Mouse (Mus musculus) urinary bladder, postnatal 36 days (tissue): ENCODE measurements at regions not wholly inside any gene's neighbourhood (a gene's known extent, or its start where the extent isn't known, plus 50 kb on each side); places are given as distances from the start of the nearest gene placed in this dataset.
A peak's percentile ranks its signal among the peaks of the same experiment; 100 is the strongest.

Experiments used
- DNase-seq, 2 experiments: peaks; one replicate each; pipeline ENCODE4 v3.0.0; 2022; ENCODE audit warnings: low spot score in 2 of 2, mixed read lengths in 1 of 2

DNA sequence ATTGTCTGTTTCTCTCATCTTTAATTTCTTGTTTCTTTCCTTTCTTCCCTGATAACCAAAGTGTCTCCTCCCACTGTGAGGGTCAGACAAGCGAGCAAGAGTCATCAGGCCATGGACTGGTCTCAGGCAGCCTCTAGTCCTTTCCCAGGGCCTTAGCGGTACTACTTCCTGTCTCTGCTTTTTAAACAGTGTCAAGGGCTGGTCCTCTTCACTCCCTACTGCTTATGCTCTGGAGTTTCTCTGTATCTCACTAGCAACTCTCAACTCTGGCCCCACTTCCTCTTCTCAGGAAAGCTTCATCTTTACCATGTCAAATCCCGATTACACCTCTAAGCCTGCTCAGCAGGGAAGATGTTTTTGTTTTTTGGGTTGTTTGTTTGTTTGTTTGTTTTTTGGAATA, 124.1 kb downstream of the Pten start:
- no peak for DNase-seq

DNA sequence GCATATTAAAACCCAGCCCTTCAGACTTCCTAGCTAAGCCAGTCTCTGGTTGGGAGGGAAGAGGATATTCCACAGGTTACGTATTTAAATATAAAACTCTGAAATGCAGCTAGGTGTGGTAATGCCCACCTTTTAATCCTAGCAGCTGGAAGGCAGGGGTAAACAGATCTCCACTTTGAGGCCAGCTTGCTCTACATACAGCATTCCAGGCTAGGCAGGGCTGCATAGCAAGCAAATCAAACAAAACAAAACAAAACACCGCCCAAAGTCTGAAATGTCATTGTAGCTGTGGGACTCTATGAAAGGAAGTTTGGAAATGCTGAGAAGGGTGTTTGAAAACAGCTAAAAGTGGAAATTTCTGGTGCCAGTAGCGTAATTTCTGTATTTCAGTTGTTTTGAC, 127.0 kb downstream of the Pten start:
- DNase-seq, result no peak

DNA sequence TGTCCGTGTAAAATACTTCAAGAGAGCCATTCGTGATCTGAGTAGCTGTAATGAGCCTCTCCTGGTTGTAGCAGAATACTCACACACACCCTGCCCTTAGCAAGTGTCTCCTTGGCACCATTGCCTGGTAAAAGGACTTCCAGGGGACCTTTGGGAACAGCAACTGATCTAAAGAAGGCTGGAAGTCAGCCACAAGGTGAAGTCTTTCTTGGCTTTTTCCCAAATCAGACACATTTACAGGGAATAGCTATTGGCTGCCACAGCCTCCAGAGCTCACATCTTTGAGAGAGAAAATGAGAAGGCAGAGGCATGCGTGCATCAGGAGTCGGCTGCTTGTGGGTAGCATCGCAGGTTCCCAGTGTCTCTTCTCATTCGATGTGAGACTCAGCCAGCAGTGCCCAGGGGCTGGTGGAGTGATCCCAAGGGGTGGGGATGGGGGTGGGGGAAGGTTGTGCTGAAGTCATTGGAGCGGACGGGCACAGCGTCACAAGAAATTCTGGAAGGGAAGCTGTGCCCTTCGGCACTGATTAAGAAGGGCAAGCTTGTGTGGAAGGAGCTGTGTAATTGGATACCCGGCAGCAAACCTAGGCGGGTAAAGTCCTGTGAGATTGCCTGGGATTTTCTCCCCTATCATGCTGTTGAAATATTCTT, 128.3 kb downstream of the Pten start:
- no peak for DNase-seq

DNA sequence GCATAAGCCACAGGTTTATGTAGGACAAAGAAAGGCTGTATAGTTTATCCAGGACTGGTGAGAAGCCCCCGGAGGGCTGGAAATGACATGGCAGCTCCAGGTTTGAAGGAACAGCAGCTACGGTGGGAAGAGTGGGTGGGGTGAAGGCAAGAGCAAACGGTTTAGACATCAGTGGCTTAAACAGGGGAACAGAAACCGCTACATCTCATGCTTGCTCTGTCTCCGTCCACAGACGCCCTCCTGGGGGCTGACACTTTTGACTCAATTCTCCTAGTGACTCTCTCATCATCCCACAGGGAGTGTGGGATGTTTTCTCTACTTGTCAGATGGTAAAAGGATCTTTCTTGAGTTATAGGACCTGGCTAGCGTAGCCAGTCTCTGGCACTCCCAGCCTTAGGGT, 129.9 kb downstream of the Pten start:
- no peak for DNase-seq

DNA sequence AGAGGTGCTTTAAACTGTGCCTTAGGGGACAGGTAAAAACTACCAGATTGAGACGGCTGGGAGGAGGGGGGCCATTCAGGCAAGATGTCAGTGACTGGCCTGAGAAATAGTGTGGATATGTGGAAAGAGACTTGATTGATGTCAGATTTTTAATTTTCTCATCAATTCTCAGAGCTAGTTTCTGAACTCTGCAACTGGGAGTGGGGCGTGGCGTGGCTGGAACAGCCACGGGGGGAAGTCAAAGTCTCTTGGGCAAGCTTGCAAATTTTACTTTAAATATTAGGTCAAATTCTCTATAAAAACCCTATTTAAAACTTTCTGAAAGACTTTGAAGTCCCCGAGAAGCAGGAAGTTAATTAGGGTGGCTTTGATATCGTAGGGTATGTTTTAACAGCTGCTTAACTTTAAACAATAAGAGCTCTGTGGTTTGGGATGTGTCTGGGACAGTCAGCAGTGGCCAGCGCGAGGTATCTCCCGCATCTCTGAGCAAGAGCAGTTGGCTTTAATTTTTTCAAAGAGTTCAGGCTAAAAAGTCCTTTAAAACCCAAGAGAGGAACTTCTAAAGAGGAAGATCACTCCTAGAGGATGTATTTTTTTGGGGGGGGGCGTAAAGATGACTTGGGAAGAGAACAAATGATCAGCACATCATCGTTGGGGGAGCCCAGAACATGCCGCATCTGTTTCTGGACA, 131.5 kb downstream of the Pten start:
- DNase-seq, result no peak

DNA sequence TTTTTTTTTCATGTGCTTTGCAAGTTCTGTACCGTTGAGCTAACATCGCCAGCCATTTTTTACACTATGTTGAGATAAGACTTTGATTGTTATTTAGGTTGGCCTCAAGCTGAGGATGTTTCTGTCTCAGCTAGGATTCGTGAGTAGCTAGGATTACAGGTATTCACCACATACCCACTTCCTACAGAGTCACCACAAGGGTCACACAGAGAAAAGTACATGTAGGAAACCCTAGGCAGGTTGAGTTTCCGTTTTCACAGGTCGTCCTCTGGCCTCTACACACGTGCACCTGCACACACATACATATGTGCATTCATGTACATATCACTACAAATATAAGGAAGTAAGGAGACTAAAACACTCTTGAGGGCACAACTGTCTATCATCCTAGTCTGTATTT, 133.5 kb downstream of the Pten start:
- DNase-seq, result no peak

DNA sequence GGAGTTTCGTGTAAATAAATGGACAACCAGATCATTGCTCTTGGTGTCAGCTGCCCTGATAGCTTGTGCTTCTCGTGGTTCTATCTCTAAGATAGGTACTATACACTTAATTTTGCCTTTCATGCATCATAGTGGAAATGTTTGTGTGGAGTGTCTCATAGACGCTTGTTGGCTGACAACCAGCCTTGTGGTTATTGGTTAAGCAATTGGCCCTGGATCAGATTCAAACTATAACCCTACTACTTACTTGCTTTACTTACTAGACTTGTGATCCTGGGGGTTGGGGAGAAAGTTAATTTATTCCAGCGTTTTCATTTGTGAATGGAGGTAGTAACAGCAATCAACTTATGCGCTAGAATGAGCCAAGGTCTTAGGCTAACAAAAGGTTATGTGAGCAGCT, 135.2 kb downstream of the Pten start:
- DNase-seq, result no peak

DNA sequence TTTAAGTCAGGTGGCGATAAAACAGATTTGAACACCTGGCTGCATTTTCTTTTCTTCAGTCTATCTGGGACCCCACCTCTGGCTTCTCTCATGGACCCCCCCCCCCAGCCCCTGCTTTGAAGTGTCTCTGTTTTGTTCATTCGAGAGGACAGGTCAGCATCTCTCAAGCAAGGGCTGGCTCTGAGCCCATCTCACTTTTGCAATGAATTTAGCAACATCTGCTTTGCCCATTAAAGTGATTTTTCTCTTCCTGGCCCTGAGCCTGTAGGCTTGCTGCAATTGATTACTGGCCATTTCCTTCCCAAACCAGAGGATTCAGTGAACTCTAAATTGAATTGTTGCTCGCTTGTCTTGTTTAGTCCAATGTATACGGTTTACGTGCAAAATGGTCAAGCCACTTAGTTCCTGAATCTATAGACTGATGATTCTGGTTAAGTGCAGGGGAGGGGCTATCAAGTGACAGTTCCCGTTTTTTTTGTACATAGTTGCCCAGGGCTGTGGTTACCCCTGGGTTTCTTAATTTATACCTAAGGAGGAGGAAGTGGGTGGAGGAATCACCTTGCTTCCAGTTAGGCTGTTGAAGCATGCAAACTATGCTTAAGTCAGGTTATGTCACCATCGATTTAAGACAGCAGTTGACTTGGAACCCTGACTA, 146.3 kb downstream of the Pten start:
- DNase-seq, result peak in 1 of 2 experiments; percentile 55

DNA sequence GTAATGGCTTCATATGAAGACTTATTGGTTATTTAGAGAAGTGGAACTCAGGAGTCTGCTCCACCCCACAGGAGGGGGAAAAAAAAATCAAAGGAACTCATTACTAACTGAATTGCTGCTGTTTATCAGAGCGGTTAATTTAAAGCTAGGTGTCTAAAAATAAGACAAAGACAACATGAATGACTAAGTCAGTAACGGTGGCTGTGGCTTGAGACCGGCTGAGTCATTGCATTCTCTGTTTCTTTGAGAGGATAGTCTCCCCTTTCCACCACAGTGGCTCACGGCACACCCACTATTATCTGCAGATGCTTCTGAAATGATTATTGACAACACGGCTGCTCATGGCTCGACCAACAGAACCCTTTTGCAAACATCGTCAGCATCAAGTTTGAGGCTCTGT, 147.2 kb downstream of the Pten start:
- DNase-seq, result no peak

DNA sequence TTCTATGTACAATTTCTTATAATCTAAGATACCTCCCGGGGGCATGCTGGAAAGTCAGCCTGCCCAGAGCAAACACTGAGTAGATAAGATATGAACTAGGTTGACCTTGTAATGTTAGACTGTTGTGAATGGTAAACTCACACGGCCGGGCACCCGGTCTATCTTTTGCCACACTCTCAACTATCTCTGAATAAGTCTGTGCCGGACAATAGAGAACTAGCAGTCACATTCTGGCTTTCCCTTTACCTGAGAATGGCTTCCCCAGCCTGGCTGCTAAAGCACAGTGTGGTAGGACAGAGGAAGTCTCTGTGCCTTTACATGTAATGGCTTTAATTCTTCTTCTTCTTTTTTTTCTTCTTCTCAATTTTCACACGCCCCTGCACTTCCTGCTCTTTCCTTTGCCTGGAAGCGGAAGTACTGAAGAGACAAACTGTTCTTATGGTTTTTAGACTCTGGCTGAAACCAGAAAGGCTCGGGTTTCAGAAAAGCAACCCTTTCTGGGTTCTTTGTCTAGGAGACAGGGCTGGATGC, 148.7 kb downstream of the Pten start:
- DNase-seq, result no peak

DNA sequence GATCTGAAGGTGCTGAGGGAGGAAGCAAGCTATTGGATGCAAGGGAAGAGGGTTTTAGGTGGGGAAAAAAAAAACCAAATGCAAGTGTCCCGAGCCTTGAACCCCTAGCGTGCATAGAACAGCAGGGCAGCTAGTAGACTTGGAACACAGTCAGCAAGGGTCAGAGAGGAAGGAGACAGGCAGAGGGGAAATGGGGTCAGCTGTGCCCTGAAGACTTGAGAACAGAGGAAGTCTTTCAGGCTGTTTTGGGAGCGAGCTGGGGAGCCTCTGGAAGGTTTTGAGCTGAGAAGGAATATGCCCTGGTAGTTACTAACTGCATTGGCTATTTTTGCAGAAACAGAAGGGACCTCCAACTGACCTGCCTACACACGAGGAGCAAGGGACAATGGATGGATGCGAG, 149.5 kb downstream of the Pten start:
- no peak for DNase-seq

DNA sequence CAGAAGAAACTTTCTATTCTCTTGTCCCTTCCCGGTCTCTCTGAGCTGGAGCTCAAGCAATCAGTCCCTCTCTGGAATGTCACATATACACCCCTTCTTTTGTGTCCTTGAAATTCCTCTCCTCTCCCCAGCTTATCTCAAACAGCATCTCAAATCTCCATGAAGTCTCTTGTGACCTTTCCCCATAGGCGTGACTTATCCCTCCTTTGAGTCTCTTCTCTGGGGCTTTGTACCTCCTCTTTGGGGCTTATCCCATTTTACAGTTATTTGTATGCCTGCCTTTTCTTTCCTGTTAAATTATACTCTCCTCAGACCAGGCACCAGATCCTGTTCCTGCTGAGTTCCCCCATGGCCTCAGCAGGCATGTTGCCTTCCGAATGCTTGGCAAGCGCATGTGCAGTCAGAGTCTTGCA, 152.8 kb downstream of the Pten start:
- DNase-seq, result no peak

DNA sequence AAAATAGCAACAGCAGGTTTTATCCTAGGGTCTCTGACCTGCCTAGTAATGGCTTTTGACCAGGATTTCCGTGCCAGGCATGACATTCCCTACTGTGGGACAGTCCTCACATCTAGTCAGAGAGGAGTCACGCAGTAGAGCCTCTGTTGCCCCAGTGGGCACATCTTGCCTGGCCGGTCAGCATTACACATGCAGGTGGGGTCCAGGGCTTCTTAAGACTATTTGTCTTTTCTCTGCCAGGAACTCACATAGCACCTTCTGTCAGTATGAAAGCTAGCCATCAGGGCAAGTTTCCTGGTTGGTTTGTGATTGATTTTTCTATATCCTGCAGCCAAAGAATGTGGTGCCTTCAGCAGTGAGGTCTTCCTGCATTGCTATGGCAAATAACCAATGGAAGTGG, 155.0 kb downstream of the Pten start:
- no peak for DNase-seq

DNA sequence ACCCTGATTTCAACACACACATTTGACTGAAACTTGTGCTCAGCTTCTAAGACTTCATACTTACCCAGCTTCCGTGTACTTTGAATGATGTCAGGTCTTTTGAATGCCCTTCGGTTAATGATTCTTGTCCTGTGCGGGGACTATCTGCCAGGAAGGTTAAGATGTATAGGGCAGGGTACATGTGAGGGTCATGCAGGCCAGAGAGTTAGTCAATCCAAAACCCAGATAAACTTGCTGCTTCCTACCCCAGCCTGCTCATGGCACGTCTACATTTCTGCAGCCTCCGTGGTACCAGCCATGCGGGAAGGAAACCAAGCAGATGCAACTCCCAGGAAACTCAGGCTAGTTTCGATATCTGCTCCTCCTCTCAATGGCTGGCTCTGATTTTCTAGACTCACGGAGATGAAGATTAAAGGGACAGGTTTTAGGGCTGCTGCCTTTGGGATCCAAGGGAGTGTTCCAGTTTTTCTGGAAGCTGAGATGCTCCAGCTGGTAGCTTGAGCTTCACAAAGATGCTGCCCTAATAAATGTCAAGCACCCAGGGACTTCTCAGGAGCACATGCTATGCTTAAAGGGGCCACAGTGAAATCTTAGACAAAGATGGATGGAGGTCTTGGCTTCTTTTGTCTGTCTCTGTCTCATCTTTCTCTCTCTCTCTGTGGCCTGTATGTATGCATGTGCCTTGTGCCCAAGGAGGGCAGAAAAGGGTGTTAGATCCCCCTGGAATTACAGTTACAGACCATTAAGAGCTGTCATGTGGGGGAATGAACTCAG, 159.4 kb downstream of the Pten start:
- DNase-seq, result no peak

DNA sequence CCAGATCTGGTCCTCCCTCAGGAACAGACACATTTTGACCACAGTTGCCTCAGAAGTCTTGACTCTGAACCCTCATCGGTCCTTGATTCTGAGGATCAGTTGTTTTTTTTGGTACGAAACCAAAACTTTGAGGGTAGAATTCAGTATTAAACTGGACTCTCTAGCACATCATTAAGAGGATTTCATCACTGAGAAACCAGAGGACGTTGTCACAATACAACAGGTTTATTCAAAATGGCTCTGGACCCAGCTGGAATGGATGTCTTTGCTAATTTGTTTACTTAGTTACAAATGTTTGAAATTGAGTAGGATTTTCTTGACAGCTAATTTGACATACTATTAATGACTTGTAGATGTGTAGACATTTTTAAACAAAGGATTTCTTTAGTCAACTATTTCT, 163.7 kb downstream of the Pten start:
- DNase-seq, result no peak

DNA sequence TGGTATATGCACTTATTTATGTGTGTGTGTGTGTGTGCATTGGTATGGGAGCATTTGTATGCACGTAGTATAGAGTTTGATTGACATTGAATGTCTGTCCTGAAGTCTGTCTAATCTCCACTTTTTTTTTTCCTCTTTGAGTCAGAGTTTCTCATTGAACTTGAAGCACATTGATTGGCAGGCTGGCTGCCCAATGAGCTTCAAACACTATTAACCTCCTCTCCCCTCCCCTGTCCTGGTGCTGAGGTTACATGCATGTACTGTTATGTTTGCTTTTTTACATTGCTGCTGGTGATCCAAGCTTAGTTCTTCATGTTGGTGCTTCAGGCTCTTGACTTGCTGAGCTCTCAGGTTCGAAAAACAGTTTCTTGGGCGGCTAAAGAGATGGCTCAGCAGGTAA, 166.6 kb downstream of the Pten start:
- DNase-seq, result no peak

DNA sequence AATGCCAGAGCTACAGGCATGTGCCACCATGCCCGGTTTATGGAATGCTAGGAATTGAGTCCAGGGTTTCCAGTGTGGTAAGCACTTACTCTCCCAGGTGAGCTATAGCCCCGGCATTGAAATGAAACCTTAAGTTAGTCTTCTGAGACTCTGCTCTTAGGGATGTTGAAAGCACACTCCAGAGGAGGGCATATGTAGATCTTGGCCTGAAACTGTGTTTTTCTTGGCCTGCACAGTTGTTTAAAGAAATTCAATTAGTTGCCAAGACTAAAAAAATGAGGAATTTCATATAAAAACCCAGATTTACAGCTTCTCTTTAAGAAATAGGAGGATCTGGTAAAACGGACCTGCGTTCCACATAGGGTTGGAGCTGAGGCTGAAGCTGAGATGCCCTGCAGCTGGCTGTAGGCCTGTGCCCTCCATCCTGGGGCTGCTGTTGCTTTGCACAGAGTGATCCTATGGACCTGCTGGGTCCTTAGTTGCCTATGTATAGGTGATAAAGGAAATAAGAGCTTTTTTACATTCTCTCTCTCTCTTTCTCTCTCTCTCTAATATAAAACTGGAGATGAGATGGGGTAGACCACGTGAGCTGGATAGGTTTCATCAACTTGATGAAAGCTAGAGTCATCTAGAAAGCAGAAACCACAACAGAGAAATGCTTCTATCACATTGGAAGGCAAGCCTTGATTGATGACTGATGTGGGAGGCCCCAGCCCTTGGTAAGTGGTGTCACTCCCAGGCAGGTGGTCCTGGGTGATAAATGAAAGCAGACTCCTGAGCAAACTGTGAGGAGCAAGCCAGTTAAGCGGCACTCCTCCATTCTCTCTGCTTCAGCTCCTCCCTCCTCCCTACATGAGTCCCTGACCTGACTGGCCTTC, 168.6 kb downstream of the Pten start:
- DNase-seq, result no peak

DNA sequence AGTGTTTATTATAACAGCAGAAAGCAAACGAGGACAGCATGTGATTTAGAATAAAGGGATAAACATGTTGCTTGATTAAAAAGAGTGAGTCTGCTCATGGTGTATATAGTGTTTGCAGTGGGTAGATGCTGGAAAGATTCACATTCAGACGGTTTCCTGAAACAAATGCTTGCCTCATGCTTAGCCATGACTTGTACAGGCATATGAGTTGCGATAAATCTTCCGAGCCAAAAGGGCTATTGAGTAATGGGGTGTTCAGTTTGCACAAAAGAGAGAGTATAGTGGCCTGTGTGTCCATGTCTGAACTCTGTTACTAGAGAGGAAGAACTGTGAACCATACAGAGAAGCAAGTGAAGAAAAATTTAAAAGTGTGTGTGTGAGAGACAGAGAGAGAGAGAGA, 169.3 kb downstream of the Pten start:
- DNase-seq, result no peak

DNA sequence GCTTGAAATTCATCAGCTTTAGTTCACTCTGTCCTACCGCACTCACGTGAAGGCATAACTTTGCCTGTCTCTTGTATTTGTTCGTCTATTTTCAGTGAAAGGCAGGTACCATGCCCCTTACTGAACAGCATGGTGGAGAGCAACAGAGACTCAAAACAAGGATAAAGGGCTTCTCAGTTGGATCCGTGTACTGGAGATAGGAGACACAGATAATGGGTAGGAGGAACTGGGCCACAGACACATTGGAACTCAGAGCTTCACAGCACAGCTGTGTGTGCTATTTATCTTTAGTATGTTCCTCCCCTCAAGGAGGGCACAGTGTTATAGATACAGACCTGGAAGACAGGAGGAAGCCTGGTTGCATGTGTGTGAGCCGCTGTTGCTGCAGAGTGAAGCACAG, 176.4 kb downstream of the Pten start:
- DNase-seq, result no peak

DNA sequence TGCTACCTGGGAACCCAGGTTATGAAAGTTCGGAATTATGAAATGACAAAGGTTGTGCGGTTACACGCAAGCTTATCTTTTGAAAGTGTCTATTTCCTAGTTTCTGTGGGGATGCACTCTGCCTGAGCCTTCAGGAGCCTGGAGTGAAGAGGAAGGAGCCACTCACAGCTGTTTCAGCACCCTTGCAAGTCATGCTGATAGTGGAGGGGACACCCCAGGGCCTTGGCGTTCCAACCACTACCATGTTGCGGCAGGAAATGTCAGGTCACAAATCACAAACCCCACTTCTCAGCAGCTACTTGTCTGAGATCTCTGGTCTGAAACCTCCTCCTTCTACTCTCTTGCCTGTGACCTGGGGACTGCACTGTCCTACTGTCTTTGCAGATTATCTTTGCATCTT, 178.3 kb downstream of the Pten start:
- DNase-seq, result no peak

DNA sequence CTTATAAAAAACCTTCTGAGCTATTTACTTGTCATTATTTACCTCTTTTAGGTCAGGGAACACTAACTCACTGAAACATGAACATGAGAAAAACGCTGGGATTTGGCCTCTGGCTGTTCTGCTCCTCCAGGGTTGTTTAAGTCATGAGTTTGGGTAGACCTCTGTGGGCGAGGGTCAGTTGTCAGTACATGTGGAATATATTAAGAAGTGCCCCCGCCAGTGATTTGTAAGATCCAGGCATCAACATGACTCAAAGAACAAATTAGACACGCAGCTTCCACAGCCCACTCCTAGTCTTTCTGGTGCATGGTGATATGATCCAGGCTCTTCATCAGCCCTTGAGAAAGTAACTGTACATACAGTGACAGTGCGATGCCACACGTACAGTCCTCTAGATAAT, 180.3 kb downstream of the Pten start:
- DNase-seq, result no peak
